8 mouse cellular contexts compared by ENCODE assay signal in genomic region chr14:56365292-56365691, GRCm38 (mm10). TPM values are rescaled to one million over a fixed set of nuclear protein-coding genes. Genes with fewer than 3 reads are reported as not detected.
DNase-seq lines count a peak whose midpoint lies in the region; ATAC-seq and TF ChIP-seq lines count a peak whose summit lies in the region.

No protein-coding gene starts in this region.

- peak overlapping the region; percentile 44; the same call in 1 of the 2 replicates for H3K4me3 ChIP-seq in layer of hippocampus, adult 2 months
- H3K4me3 ChIP-seq in forebrain, embryonic 10.5 days: peak overlapping the region; percentile 50
- peak overlapping the region; percentile 50 for H3K4me3 ChIP-seq in intestine, embryonic 16.5 days (ENCODE audit: low read length)
- peak overlapping the region; percentile 34 for H3K4me3 ChIP-seq in neural tube, embryonic 12.5 days

- WGBS in forebrain, embryonic 10.5 days: 37% methylated on average over 8 of the region's 8 CpGs
- WGBS in intestine, embryonic 16.5 days: 30% methylated on average over 8 of the region's 8 CpGs
- WGBS in neural tube, embryonic 12.5 days: 28% methylated on average over 8 of the region's 8 CpGs

- peak overlapping the region; percentile 87 for H3K4me2 ChIP-seq in intestine, embryonic 16.5 days (ENCODE audit: low read depth, low read length)
- H3K4me2 ChIP-seq in neural tube, embryonic 12.5 days (replicated peaks): peak overlapping the region; percentile 64

- no peak overlapping the region for H3K9ac ChIP-seq in intestine, embryonic 16.5 days (ENCODE audit: low read depth, low read length)
- no peak overlapping the region for H3K9ac ChIP-seq in neural tube, embryonic 12.5 days

- peaks cover 8% of the 10 kb centered on the region for H3K4me1 ChIP-seq in forebrain, embryonic 10.5 days
- H3K4me1 ChIP-seq in intestine, embryonic 16.5 days (ENCODE audit: control insufficient read depth, insufficient read depth, low read length): peaks cover 8% of the 10 kb centered on the region
- peaks cover 7% of the 10 kb centered on the region for H3K4me1 ChIP-seq in neural tube, embryonic 12.5 days

- no peak overlapping the region for H3K27ac ChIP-seq in layer of hippocampus, adult 2 months
- H3K27ac ChIP-seq in forebrain, embryonic 10.5 days: no peak overlapping the region
- no peak overlapping the region for H3K27ac ChIP-seq in intestine, embryonic 16.5 days (ENCODE audit: low read length)
- H3K27ac ChIP-seq in neural tube, embryonic 12.5 days: no peak overlapping the region

- H3K27me3 ChIP-seq in forebrain, embryonic 10.5 days (ENCODE audit: poor library complexity, severe bottlenecking): peaks cover 70% of the 10 kb centered on the region
- peaks cover 31% of the 10 kb centered on the region for H3K27me3 ChIP-seq in intestine, embryonic 16.5 days (replicated peaks; ENCODE audit: control insufficient read depth, insufficient read depth, low read length)
- H3K27me3 ChIP-seq in neural tube, embryonic 12.5 days (replicated peaks): peaks cover 44% of the 10 kb centered on the region

- no peaks in the 10 kb centered on the region for H3K36me3 ChIP-seq in forebrain, embryonic 10.5 days (replicated peaks)
- H3K36me3 ChIP-seq in intestine, embryonic 16.5 days (ENCODE audit: control insufficient read depth, insufficient read depth, low read length): no peaks in the 10 kb centered on the region
- H3K36me3 ChIP-seq in neural tube, embryonic 12.5 days: no peaks in the 10 kb centered on the region

- no peak for ATAC-seq in intestine, embryonic 16.5 days
- no peak for ATAC-seq in neural tube, embryonic 12.5 days (ENCODE audit: low FRiP score, low read depth)

- no peaks in the 10 kb centered on the region for H3K9me3 ChIP-seq in forebrain, embryonic 10.5 days
- H3K9me3 ChIP-seq in intestine, embryonic 16.5 days (ENCODE audit: control insufficient read depth, low read length): no peaks in the 10 kb centered on the region
- no peaks in the 10 kb centered on the region for H3K9me3 ChIP-seq in neural tube, embryonic 12.5 days

- TF ChIP-seq CTCF in layer of hippocampus, adult 2 months (conservative IDR thresholded peaks at IDR 0.05): no peak

- DNase-seq in layer of hippocampus, adult 2 months (ENCODE audit: low spot score in 2 of 2): no peak
- no peak for DNase-seq in layer of hippocampus, adult 18-20 months (ENCODE audit: low spot score in 2 of 2)
- no peak for DNase-seq in forebrain, embryonic 10.5 days (ENCODE audit: extremely low spot score, low spot score)
- no peak for DNase-seq in layer of hippocampus, postnatal 36 days
- no peak for DNase-seq in gastrocnemius, postnatal 4 days (ENCODE audit: low spot score in 2 of 2)
- no peak for DNase-seq in cerebellum, adult 18-20 months

RNA-seq across cellular contexts. Expression of gene Atp12a, which starts 0.4 kb away (rescaled TPM):
- not detected for total RNA-seq in layer of hippocampus, adult 2 months (2021)
- under 1 TPM in 1 of 2 experiments, not detected in 1; 0.28 TPM for total RNA-seq in layer of hippocampus, adult 18-20 months (2021)
- polyA plus RNA-seq in forebrain, embryonic 10.5 days (2016; fragmentation: Nextera tagmentation; extraction: Ambion mirVana): 0.05 TPM in 1 of 2 replicates, not detected in the other
- polyA plus RNA-seq in intestine, embryonic 16.5 days (2015; fragmentation: Nextera tagmentation; extraction: Ambion mirVana): 0.44 and 1.5 TPM in 2 replicates
- polyA plus RNA-seq in neural tube, embryonic 12.5 days (2016; fragmentation: Nextera tagmentation; extraction: Ambion mirVana): not detected in 2 replicates
- not detected for total RNA-seq in layer of hippocampus, postnatal 36 days (2021)
- not detected for total RNA-seq in gastrocnemius, postnatal 4 days (2021)

RNA-seq across cellular contexts. Expression of gene Rnf17, which starts 37.1 kb away (rescaled TPM):
- under 1 TPM; 0.51 to 0.79 TPM for total RNA-seq in layer of hippocampus, adult 2 months (2021)
- under 1 TPM; 0.50 to 0.68 TPM for total RNA-seq in layer of hippocampus, adult 18-20 months (2021)
- polyA plus RNA-seq in forebrain, embryonic 10.5 days (2016; fragmentation: Nextera tagmentation; extraction: Ambion mirVana): 1.8 and 2.1 TPM in 2 replicates
- 0.79 and 0.98 TPM in 2 replicates for polyA plus RNA-seq in intestine, embryonic 16.5 days (2015; fragmentation: Nextera tagmentation; extraction: Ambion mirVana)
- 1.4 and 1.5 TPM in 2 replicates for polyA plus RNA-seq in neural tube, embryonic 12.5 days (2016; fragmentation: Nextera tagmentation; extraction: Ambion mirVana)
- under 1 TPM; 0.72 to 0.94 TPM for total RNA-seq in layer of hippocampus, postnatal 36 days (2021)
- total RNA-seq in gastrocnemius, postnatal 4 days (2021): under 1 TPM in 1 of 2 experiments, not detected in 1; 0.32 TPM
